Mouse (Mus musculus): ENCODE data around the gene Trim29. TPM values are rescaled to one million over a fixed set of nuclear protein-coding genes. Genes with fewer than 3 reads are reported as not detected.
A peak's percentile ranks its signal among the peaks of the same experiment; 100 is the strongest.

Trim29 gene
- polyA plus RNA-seq (2012; rRNA removed), result 2.8 and 2.9 TPM in 2 replicates

DNA sequence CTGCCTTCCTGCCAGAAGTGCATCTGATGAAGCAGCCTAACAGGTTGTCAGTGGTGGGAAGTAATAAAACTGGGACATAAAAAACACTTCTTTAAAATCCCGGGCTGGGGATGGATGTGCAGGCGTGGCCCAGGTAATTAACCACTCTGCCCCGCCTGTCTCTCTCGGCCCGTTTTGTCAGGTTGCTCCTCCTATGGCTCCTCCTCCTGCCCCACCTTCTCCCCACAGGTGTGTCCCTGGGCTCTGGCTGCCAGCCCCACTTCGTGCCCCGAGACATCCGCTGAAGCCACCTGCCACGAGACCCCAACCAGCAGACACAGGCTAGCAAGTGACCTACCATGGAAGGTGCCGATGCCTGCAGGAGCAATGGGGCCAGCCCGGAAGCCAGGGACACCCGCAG lies at the start of gene Trim29:
TSS of gene Trim29 (plus strand) at position 311 of the 400 bp plus-strand sequence.
- DNase-seq (ENCODE audit: low read depth), result no peak
- no peak for TF ChIP-seq CTCF (IDR thresholded peaks at IDR 0.05; ENCODE audit: borderline replicate concordance, extremely low read depth, insufficient read depth, insufficient read length)
- TF ChIP-seq POLR2A (IDR thresholded peaks at IDR 0.05; ENCODE audit: borderline replicate concordance, extremely low read depth, insufficient read depth, insufficient read length, poor library complexity, severe bottlenecking), result no peak

DNA sequence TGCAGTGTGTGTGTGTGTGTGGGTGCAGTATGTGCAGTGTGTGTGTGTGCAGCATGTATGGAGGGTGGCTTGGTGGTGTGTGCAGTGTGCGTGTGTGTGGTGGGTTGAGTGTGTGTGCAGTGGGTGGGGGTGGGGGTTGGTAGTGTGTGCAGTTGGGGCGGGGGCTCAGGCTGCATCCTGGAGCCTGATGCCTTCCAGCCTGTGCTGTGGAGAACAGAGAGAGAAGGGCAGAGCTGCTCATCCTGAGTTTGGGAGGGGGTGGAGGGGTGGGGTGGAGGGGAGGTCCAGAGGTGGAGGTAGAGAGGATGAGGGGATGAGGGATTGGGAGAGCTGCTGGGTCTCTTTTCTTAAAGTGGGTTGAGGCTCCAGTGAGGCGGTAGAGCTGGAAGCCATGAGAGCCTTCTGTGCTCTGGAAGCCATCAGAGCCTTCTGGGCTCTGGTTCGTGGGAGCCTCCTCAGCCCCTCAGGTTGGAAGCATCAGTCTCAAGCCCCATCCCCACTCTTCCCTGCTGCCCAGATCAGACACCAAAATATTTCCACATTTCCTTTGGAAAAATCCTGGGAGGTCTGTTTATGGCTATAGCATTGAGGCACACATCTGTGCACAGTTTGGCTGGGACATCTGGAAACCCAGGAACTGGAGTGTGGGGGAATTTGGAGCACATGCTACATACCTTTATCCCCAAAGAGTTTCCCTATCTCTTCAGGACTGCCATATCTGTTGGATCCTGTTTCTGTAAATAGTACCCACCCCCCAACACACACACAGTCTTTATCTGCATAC lies 49.3 kb upstream of the Trim29 start:
- TF ChIP-seq CTCF (IDR thresholded peaks at IDR 0.05; ENCODE audit: borderline replicate concordance, extremely low read depth, insufficient read depth, insufficient read length) (no peak), POLR2A (IDR thresholded peaks at IDR 0.05; ENCODE audit: borderline replicate concordance, extremely low read depth, insufficient read depth, insufficient read length, poor library complexity, severe bottlenecking) (no peak)
- peak; percentile 24 for DNase-seq (ENCODE audit: low read depth)

DNA sequence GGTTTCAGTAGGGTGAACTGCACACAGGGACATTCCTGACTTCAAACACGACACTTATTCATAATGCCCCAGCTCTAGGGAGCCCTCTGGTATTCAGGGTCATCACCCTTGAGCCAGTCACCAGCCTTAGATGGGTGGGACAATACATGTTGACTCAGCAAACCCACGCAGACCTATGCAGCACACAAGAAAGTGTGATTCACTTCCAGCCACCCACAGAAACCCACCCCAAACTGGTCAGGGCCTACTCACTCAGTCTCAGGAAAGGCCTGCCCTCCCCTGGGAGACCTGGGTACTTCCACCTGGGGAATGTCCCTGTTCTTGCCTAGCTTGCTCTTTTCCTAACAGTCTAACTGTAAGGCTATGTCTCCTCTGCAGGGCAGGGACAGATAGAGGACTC lies 48.7 kb upstream of the Trim29 start:
- no peak for DNase-seq (ENCODE audit: low read depth)
- TF ChIP-seq CTCF (IDR thresholded peaks at IDR 0.05; ENCODE audit: borderline replicate concordance, extremely low read depth, insufficient read depth, insufficient read length) (no peak), POLR2A (IDR thresholded peaks at IDR 0.05; ENCODE audit: borderline replicate concordance, extremely low read depth, insufficient read depth, insufficient read length, poor library complexity, severe bottlenecking) (no peak)

DNA sequence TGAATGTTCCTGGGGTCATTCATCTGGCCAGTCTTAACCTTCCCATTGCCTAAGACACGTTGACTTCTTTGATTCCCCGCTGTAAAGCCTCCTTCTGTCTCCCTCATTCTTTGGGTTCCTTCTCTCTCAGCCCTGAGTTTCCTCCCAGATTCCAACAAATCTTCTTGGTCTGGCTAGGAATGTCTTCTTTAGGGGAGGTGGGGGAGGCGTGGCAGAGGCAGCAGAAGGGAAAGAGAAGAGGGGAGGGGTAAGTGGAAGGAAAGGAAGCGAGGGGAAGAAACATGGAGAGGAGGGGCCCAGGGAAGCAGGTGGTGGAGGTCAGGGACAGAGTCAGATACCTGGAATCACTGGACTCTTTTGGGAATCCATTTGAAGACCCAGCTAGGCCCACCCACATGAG lies 48.3 kb upstream of the Trim29 start:
- no peak for DNase-seq (ENCODE audit: low read depth)
- TF ChIP-seq CTCF (IDR thresholded peaks at IDR 0.05; ENCODE audit: borderline replicate concordance, extremely low read depth, insufficient read depth, insufficient read length) (no peak), POLR2A (IDR thresholded peaks at IDR 0.05; ENCODE audit: borderline replicate concordance, extremely low read depth, insufficient read depth, insufficient read length, poor library complexity, severe bottlenecking) (no peak)

DNA sequence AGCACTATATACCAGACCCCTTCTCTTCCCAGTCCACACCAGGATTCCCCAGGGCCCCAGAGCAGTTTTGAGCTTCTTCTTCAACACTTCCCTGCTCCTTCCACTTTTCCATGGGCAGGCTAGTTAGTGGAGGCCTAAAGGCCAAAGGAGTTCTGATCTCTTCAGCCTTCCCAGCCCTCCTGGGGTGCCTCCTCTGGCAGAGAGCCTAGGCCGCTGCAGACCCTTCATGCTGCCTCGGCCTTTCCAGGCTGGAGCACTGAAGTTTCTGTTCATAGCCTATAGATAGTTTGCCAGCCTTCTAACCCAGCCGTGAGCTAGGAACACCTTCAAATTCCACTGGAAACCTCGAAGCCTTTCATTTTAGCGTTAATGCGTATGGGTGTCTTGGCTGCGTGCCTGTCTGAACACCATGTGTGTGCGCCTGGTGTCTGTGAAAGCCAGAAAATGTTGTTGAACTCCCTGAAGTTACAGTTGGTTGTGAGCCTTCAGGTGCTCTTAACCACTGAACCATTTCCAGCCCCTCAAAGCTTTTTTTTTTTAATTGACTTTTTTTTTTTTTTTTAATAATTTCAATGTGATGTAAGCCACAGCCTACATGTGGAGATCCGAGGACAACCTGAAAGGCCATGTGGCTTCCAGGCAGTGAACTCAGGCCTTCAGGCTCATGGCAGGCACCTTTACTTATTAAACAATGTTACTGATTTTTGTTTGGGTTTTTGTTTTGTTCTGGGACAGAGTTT lies 47.7 kb upstream of the Trim29 start:
- DNase-seq (ENCODE audit: low read depth), result peak; percentile 42

DNA sequence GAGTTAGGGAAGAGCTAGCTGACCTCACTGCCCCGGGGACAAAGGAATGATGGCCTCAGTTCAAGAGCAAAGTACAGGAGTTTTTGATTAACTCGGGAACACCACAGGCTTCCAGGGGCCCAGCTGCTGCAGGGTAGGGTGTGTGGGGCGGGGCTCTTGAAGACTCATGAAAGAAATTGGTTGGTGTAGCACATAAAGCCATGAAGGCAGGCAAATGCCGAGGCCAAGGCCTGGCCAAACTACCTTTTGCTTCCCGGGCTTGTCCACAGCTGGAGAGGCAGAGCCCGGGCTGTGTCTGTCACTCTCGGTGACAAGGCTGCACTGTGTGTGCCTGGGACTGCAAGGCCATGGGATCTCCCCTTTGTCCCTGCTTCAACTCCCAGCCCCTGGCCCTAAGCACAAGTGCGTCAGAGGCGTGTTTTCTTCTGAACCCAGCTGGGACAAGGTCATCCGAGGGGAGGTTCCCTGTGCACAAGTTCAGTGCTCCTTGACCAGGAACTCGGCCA lies 46.6 kb upstream of the Trim29 start:
- TF ChIP-seq POLR2A (IDR thresholded peaks at IDR 0.05; ENCODE audit: borderline replicate concordance, extremely low read depth, insufficient read depth, insufficient read length, poor library complexity, severe bottlenecking) (no peak), CTCF (IDR thresholded peaks at IDR 0.05; ENCODE audit: borderline replicate concordance, extremely low read depth, insufficient read depth, insufficient read length) (no peak)
- DNase-seq (ENCODE audit: low read depth), result peak; percentile 26

More for the DNA sequence above, 47.7 kb upstream of the Trim29 start:
- TF ChIP-seq CTCF (IDR thresholded peaks at IDR 0.05; ENCODE audit: borderline replicate concordance, extremely low read depth, insufficient read depth, insufficient read length) (no peak), POLR2A (IDR thresholded peaks at IDR 0.05; ENCODE audit: borderline replicate concordance, extremely low read depth, insufficient read depth, insufficient read length, poor library complexity, severe bottlenecking) (no peak)

DNA sequence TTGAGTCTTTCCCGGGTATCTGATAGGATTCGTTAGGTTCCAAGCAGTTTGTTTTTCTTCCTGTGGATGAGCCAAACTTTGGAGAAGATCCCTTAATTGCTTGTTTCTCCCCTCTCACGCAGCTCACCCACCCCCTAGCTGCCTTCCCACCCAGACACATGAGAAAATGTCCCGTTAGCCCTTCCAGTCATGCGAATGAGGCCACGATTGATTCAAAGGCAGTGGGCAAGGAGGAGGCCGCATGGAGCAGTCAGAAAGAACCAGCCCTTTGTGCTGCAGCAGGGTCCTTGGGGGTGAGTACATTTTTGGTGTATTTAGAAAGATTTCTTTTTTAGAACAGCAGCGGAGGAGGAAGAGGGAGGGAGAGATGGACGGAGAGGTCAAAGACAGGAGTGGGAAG lies 45.5 kb upstream of the Trim29 start:
- TF ChIP-seq CTCF (IDR thresholded peaks at IDR 0.05; ENCODE audit: borderline replicate concordance, extremely low read depth, insufficient read depth, insufficient read length) (no peak), POLR2A (IDR thresholded peaks at IDR 0.05; ENCODE audit: borderline replicate concordance, extremely low read depth, insufficient read depth, insufficient read length, poor library complexity, severe bottlenecking) (no peak)
- peak; percentile 31 for DNase-seq (ENCODE audit: low read depth)

DNA sequence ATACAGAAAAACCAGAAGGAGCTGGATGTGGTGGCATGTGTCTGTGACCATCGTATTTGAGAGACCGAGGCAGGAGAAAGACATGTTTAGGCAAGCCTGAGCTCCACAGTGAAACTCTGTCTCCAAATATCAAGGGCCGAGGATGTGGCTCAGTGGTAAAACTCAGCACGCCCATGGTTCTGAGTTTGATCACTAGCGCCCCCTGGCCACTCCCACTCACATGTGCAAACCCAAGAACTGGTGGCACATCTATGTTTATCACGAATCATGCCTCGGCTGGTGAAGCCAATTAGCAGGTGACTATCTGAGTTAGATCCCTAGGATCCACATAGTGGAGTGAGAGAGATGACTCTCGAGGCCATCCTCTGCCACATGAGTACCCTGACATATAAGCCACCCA lies 43.3 kb upstream of the Trim29 start:
- no peak for DNase-seq (ENCODE audit: low read depth)
- TF ChIP-seq CTCF (IDR thresholded peaks at IDR 0.05; ENCODE audit: borderline replicate concordance, extremely low read depth, insufficient read depth, insufficient read length) (peak; percentile 21; the same call in 1 of the 2 replicates), POLR2A (IDR thresholded peaks at IDR 0.05; ENCODE audit: borderline replicate concordance, extremely low read depth, insufficient read depth, insufficient read length, poor library complexity, severe bottlenecking) (no peak)

DNA sequence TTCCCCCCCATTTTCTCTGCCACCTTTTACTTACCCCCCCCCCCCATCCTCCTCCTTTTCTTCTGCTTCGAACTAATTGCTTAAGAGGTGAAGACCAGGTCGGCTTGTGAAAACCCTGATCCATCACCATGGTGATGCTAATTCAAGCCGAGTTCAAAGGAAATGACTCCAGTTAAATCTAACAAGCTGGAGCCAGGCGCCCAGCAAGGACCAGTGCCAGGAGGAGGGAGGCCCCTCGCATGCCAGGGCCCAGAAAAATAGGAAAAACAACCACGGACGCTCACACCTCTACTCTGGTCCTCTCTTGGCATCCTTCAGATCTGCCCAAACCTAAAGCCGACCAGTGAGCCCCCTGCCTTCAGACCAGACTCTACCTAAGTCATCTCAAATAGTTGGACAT lies 41.5 kb upstream of the Trim29 start:
- DNase-seq (ENCODE audit: low read depth), result peak; percentile 92

DNA sequence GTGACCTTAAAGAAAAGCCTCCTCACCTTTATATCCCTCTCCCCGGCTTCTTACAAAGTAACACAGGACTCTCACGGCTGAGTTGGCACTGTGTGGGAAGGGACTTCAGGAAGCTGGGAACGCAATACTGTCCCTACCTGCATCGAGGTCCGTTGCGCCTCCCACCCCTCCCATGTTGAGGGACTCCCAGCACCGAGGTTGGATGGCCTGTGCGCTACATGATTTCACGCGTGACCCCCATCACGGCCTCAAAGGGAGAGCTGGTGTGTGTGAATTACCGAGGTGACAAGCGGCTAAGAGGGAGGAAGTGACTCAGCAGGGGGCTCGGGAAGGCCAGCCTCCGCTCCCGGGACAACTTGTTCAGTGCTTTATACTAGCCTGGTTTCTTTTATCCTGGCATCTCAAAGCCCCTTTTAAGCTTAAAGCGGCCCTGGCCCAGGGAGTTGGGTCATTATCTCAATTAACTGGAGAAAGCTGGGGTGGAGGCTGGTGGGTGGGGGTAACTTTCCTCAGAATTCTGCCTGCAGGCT lies 39.9 kb upstream of the Trim29 start:
- TF ChIP-seq POLR2A (IDR thresholded peaks at IDR 0.05; ENCODE audit: borderline replicate concordance, extremely low read depth, insufficient read depth, insufficient read length, poor library complexity, severe bottlenecking) (no peak), CTCF (IDR thresholded peaks at IDR 0.05; ENCODE audit: borderline replicate concordance, extremely low read depth, insufficient read depth, insufficient read length) (no peak)
- peak; percentile 78 for DNase-seq (ENCODE audit: low read depth)

More for the DNA sequence above, 41.5 kb upstream of the Trim29 start:
- TF ChIP-seq POLR2A (IDR thresholded peaks at IDR 0.05; ENCODE audit: borderline replicate concordance, extremely low read depth, insufficient read depth, insufficient read length, poor library complexity, severe bottlenecking), result no peak
- no peak for TF ChIP-seq CTCF (IDR thresholded peaks at IDR 0.05; ENCODE audit: borderline replicate concordance, extremely low read depth, insufficient read depth, insufficient read length)

Measured in brain, embryonic 14.5 days (tissue).